Mouse (Mus musculus): ENCODE results near the gene Tefm. TPM values are rescaled to one million over a fixed set of nuclear protein-coding genes. Genes with fewer than 3 reads are reported as not detected.

Gene Tefm
- polyA plus RNA-seq, 1 experiment, result 13.0 TPM

GRCm38 (mm10) chr11:80088917-80089816, 52.8 kb downstream of the Tefm start, which contains the start of gene Atad5:
Atad5 (plus strand) TSS chr11:80089400.
- Histone ChIP-seq H3K36me3 (ENCODE audit: control insufficient read depth, insufficient read depth) (no peaks in the 10 kb centered on the region), H3ac (ENCODE audit: control insufficient read depth, insufficient read length) (peak within 1 kb of the TSS; percentile 7), H3K79me2 (ENCODE audit: control insufficient read depth, insufficient read depth) (peaks cover 32% of the 10 kb centered on the region), H3K4me2 (ENCODE audit: low read depth) (peak within 1 kb of the TSS; percentile 88), H3K4me3 (peak within 1 kb of the TSS; percentile 67), H3K27me3 (ENCODE audit: control insufficient read depth, insufficient read depth, insufficient read length) (no peaks in the 10 kb centered on the region)
- TF ChIP-seq MYOD1 (IDR thresholded peaks at IDR 0.05; ENCODE audit: control insufficient read depth in 1 of 3, insufficient read length in 2 of 3, low read depth in 2 of 3) (peak in 1 of 3 experiments; percentile 5), E2F4 (IDR thresholded peaks at IDR 0.05; ENCODE audit: insufficient read depth) (peak; percentile 98), POLR2A (IDR thresholded peaks at IDR 0.05; ENCODE audit: insufficient read length, low read depth) (no peak)

- peak; percentile 4 for TF ChIP-seq USF1 (IDR thresholded peaks at IDR 0.05; ENCODE audit: low read depth)
- no peak for TF ChIP-seq MAX (IDR thresholded peaks at IDR 0.05; ENCODE audit: low read depth)
- no peak for TF ChIP-seq TCF12 (IDR thresholded peaks at IDR 0.05; ENCODE audit: insufficient read depth, poor library complexity, severe bottlenecking)
- TF ChIP-seq REST (IDR thresholded peaks at IDR 0.05; ENCODE audit: insufficient read depth, insufficient read length), result no peak
- no peak for TF ChIP-seq TCF3 (IDR thresholded peaks at IDR 0.05; ENCODE audit: insufficient read length, low read depth)
- TF ChIP-seq CEBPB (IDR thresholded peaks at IDR 0.05; ENCODE audit: insufficient read depth, poor library complexity, severe bottlenecking), result no peak
- TF ChIP-seq MYOD1 (IDR thresholded peaks at IDR 0.05; ENCODE audit: control insufficient read depth in 1 of 3, insufficient read length in 2 of 3, low read depth in 2 of 3), result no peak
- H3K36me3 ChIP-seq (ENCODE audit: control insufficient read depth, insufficient read depth), result no peaks in the 10 kb centered on the region
These were observed 55.1 kb downstream of the Tefm start for GRCm38 (mm10) chr11:80086844-80087243.

More at GRCm38 (mm10) chr11:80086844-80087243, 55.1 kb downstream of the Tefm start:
- no peaks in the 10 kb centered on the region for H3K27me3 ChIP-seq (ENCODE audit: control insufficient read depth, insufficient read depth, insufficient read length)
- no peak overlapping the region for H3K4me3 ChIP-seq
- H3K79me2 ChIP-seq (ENCODE audit: control insufficient read depth, insufficient read depth), result peaks cover 23% of the 10 kb centered on the region
- no peak overlapping the region for H3K4me2 ChIP-seq (ENCODE audit: low read depth)
- no peak overlapping the region for H3ac ChIP-seq (ENCODE audit: control insufficient read depth, insufficient read length)

Other genes starting within 250 kb of the Tefm start
- gene Utp6, start 179.8 kb downstream of the Tefm start, polyA plus RNA-seq (2012; fragmentation: generic; extraction: Trizol), result 17.5 TPM
- 8.3 TPM for gene Suz12, start 149.1 kb downstream of the Tefm start, polyA plus RNA-seq (2012; fragmentation: generic; extraction: Trizol)
- gene Crlf3, start 61.2 kb downstream of the Tefm start, polyA plus RNA-seq (2012; fragmentation: generic; extraction: Trizol), result 12.6 TPM
- gene Atad5, start 52.8 kb downstream of the Tefm start, polyA plus RNA-seq (2012; fragmentation: generic; extraction: Trizol), result 0.58 TPM
- gene Adap2, start 11.9 kb upstream of the Tefm start, polyA plus RNA-seq (2012; fragmentation: generic; extraction: Trizol), result 0.05 TPM
- gene Rnf135, start 41.7 kb upstream of the Tefm start, polyA plus RNA-seq (2012; fragmentation: generic; extraction: Trizol), result 5.1 TPM
- gene Rhot1, start 66.8 kb upstream of the Tefm start, polyA plus RNA-seq (2012; fragmentation: generic; extraction: Trizol), result 24.9 TPM
- gene Rhbdl3, start 158.7 kb upstream of the Tefm start, polyA plus RNA-seq (2012; fragmentation: generic; extraction: Trizol), result 0.17 TPM
- gene 5730455P16Rik, start 235.9 kb upstream of the Tefm start, polyA plus RNA-seq (2012; fragmentation: generic; extraction: Trizol), result 7.0 TPM
- 65.6 TPM for gene Zfp207, start 241.1 kb upstream of the Tefm start, polyA plus RNA-seq (2012; fragmentation: generic; extraction: Trizol)

All from myocyte (in vitro differentiated cells).